Mouse (Mus musculus): ENCODE measurements at regions not wholly inside any gene's neighbourhood (a gene's known extent, or its start where the extent isn't known, plus 50 kb on each side); places are given as distances from the start of the nearest gene placed in this dataset.

DNA sequence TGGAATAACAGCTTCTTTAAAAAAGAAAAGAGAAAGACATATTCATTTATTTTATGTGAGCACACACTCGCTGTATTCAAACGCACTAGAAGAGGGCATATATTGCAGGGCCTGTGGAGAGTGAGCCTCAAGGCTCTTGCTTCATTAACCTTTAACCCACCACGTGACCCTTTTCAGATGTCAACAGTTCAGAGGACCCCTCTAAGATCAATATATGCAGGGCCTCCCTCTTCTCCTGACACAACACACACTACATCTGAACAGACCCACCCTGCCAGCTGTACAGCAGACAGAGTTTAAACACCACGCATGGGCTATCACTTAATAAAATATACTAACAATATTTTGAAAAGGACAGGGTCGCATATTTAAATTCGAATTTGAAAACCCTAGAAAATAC, 242.7 kb upstream of the Adamts16 start:
- intact Hi-C loops (cut with DNase I; ENCODE audit: low total_unique reads) = no loop called here
- no peak for DNase-seq

DNA sequence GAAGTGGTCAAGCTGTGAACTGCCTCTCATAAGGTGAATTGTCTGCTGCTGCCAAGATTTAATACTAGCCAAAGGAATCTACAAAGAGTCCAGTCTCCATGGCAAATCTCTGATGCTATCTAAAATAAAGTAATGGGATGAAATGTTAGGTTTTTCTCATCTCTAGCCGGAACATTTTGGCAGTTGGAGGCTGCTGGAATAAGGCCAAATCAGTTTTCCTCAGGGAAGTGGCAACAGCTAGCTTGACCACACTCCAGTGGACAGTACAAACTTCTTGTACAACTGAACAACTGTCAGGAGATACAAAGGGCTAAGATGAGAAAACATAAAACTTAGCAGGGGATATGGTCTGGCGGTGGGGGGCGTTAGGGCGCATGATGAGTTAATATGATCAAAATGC, 234.3 kb upstream of the Adamts16 start:
- intact Hi-C loops (cut with DNase I; ENCODE audit: low total_unique reads) = no loop called here
- no peak for DNase-seq

DNA sequence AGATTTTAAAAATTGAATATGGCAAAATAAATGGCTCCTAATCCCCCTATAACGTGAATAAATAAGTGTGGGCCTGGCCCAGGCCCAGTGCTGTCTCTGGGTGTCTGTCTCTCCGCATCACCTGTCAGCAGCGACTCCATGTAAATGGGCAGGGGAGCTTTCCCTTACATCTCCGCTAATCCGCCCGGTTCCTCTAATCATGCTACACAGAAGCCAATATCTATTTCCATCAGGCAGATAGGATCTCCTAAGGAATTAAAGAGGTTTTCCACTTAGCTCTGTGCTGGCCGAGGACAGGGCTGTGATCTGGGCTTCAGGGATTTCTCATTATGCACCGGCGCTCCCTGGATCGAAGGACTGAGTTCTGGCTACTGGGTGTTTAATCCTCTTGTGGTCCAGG, 232.4 kb upstream of the Adamts16 start:
- intact Hi-C loops (cut with DNase I; ENCODE audit: low total_unique reads) = no loop called here

GRCm38 (mm10) chr13:71068757-71069201, 227.2 kb upstream of the Adamts16 start:
- no peak for DNase-seq
- intact Hi-C loops (cut with DNase I; ENCODE audit: low total_unique reads) = no loop called here

More for the DNA sequence above, 232.4 kb upstream of the Adamts16 start:
- no peak for DNase-seq

GRCm38 (mm10) chr13:71068011-71068410, 226.4 kb upstream of the Adamts16 start:
- DNase-seq = no peak
- intact Hi-C loops (cut with DNase I; ENCODE audit: low total_unique reads) = no loop called here

DNA sequence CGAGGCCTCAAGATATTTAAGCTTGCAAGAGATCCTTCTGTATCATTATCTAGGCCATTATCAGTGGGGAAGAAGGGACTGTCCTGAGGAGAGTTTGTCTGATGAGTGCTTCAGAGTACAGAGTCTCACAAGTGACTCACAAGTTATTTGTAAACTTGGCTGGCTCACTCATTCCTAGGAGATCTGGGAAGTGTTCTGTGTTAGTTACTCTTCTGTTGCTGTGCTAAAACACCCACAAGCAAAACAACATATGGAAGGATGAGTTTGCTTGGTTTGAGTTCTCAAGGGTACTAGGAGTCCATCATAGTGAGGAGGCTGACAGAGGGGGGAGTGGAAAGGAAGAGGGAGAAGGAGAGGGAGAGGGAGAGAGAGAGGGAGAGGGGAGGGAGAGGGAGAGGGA, 224.0 kb upstream of the Adamts16 start:
- intact Hi-C loops (cut with DNase I; ENCODE audit: low total_unique reads) = no loop called here
- no peak for DNase-seq

DNA sequence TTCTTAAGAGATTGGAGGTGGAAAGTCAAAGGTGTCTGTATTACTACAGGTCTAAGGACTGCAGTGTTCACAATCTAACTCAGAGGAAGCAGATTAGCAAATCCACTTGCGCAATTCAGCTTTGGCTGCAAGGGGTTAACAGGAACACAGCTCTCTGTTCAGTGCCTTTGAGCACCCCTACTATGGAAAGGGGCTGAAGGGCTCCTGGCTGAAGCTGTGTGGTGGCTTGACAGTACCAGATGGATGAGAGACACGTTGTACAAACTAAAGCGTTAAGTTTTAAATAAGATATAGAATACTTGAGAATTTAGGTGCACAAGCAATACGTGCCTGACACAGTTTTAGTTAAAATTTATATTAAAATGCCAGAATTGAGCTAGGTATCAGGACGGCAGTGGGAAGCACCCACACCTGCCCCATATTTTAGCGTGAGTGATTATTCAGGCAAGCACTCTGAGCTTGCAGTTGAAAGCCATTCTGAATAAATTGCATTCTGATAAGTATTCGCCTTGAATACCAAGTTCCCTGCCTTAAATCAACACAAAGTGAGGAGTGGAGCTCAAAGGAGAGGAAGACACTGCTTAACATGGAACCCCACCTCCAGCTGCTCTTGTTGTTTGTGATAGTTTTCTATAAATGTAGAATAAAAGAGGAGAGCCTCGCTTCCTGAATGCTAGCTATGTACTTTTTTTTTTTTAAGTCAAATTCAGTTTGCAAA, 223.1 kb upstream of the Adamts16 start:
- DNase-seq = no peak
- intact Hi-C loops (cut with DNase I; ENCODE audit: low total_unique reads) = no loop called here

- intact Hi-C loops (cut with DNase I; ENCODE audit: low total_unique reads) = no loop called here
Observed at GRCm38 (mm10) chr13:71053361-71054264, 212.0 kb upstream of the Adamts16 start.

GRCm38 (mm10) chr13:71050646-71051045, 209.0 kb upstream of the Adamts16 start:
- intact Hi-C loops (cut with DNase I; ENCODE audit: low total_unique reads) = no loop called here
- no peak for DNase-seq

More at GRCm38 (mm10) chr13:71053361-71054264, 212.0 kb upstream of the Adamts16 start:
- no peak for DNase-seq

- no peak for DNase-seq
- intact Hi-C loops (cut with DNase I; ENCODE audit: low total_unique reads) = no loop called here
Observed at GRCm38 (mm10) chr13:71036000-71036399, 194.4 kb upstream of the Adamts16 start.

DNA sequence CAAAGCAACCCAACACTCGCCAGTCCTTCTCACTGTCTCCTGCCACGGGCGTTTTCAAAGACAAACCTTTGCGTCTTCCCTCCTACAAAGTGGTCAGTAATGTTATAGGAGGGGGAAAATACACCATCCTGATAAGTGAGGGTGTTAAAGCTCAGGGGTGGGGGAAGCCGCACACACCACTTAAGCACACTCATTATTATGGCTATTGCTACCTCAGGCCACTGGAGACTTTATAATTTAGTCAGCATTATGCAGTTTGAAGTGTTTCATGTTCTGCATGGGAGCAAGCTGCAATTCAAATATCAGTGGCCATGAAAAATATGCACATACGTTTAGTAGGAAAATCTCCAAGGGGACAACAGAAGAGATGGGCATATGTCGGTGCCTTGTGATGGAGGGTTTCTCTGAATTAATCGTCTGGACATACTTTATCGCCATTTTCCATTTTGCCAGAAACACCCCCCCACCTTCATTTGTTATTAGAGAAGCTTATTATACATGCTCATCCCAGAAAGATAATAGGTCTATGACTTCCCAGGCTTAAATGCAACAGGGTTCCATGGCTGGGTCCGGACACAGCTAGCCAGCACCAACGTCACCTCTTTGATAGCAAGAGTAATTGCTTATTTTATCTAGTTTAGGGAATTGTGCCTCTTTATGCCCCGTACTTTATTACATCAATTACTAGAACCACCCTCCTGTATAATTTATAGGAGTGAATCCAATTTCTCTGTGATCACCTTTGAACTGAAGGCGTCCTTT, 193.5 kb upstream of the Adamts16 start:
- intact Hi-C loops (cut with DNase I; ENCODE audit: low total_unique reads) = no loop called here
- no peak for DNase-seq

DNA sequence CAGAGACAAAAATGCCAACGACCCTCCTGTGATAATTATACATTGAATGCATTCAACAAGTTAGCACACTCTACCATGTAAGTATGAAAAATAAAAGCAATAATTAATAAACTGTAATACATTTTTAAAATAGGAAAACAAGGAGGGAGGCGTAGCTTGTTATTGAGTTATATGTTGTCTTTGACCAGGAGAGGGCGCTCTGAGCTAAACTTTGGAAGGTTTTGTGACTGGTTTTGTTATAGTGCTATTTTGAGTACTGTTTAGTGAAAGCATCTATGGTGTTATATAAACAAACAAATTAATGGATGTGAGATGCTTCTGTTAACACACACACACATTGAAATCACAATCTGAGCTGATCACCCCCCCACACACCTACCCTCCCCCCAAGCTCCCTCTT, 166.6 kb upstream of the Adamts16 start:
- intact Hi-C loops (cut with DNase I; ENCODE audit: low total_unique reads) = no loop called here
- DNase-seq = no peak

DNA sequence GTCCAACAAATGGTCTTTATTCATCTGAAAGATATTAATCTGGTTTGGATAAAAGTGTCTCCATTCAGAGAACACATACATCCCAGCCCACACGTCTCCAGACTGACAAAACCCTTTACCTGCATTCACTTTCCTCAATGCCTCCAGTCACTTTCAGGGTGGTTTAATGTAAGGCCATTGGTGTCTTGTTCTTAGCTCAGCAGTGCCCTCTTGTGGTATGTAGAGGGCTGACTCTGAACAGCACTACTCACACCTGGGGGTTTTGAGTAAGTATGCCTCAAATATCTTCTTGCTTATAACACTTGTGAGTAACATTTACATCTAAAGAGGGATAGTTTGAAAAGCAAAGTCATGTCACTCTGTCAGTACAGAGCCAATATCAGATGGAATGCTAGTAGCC, 164.5 kb upstream of the Adamts16 start:
- intact Hi-C loops (cut with DNase I; ENCODE audit: low total_unique reads) = no loop called here
- DNase-seq = peak; percentile 14

GRCm38 (mm10) chr13:71003517-71003916, 161.9 kb upstream of the Adamts16 start:
- intact Hi-C loops (cut with DNase I; ENCODE audit: low total_unique reads) = loop anchor here (5.0 kb wide), 1 partner anchor 361 kb away; no protein-coding TSS in a partner anchor
- no peak for DNase-seq

DNA sequence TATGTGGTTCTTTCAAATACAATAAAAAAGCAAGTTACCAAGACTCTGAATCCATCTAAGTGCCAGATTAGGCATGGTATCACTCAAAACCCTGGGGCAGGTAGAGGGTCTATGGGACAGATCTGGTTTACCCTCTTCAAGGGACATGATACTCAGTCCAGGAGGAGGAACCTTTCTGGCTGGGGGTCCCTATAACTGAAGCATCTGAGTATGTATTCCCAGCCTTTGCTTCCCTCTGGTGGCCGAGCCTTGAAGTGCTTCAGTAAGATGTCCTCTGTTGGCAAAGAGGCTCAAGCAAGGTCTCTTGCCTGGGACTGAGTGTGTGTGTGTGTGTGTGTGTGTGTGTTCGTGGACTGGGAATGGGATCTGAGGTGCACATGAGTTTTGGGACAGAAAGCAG, 159.7 kb upstream of the Adamts16 start:
- intact Hi-C loops (cut with DNase I; ENCODE audit: low total_unique reads) = loop anchor here (5.0 kb wide), 1 partner anchor 359 kb away; no protein-coding TSS in a partner anchor
- peak; percentile 44 for DNase-seq

DNA sequence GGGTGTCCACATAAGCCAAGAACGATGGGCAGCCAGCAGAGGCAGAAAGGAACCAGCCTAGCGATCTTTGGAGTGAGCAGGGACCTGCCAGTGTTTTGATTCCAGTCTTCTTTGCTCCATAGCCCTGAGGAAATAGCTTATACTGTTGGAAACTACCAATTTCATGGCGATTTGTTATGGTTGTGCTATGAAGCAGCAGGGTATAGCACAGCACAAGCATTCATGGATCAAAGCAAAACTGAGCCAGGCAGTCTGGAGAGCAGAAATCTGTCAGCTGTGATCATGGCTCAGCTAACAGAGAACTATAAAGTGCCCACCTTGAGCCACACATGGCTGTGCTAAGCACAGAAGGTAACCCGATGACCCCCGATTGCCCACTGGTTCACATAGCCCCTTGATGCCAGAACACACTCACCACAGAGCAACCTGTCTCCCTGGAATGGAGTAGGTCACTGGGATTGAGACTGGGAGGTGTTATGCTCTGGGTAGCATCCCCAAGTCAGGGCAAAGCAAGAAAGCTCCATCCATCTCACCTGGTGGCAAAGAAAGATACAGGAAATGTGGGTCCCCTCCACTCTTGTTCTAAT, 158.9 kb upstream of the Adamts16 start:
- DNase-seq = no peak
- intact Hi-C loops (cut with DNase I; ENCODE audit: low total_unique reads) = loop anchor here (5.0 kb wide), 1 partner anchor 358 kb away; no protein-coding TSS in a partner anchor

GRCm38 (mm10) chr13:70993522-70993921, 151.9 kb upstream of the Adamts16 start:
- DNase-seq = no peak
- intact Hi-C loops (cut with DNase I; ENCODE audit: low total_unique reads) = no loop called here

- intact Hi-C loops (cut with DNase I; ENCODE audit: low total_unique reads) = no loop called here
- no peak for DNase-seq
Observed at GRCm38 (mm10) chr13:70989999-70990645, 148.5 kb upstream of the Adamts16 start.

- no peak for DNase-seq
- intact Hi-C loops (cut with DNase I; ENCODE audit: low total_unique reads) = no loop called here
Observed at GRCm38 (mm10) chr13:70979344-70979743, 137.7 kb upstream of the Adamts16 start.

Data from gastrocnemius, postnatal 14 days (tissue).